Comparison of ENCODE assay signal across 7 mouse cellular contexts in the genomic region with DNA sequence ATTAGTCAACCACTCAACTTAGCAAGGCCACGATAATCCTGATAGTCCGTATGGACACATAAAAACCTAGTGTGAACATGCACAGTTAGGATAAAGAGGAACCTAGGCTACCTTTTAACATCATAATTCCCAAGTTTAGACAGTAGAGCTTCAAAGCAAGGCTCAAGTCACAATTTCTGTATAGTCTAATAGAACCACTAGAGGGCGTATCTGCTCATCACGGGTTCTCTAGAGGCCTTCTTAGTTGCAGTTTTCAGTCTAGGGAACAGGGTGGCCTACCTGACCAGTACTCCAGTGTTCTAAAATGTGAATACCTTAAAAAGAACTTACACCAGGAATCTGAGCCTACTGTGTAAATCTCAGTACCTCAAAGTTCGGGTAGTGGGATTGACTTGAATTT. TPM values are rescaled to one million over a fixed set of nuclear protein-coding genes. Genes with fewer than 3 reads are reported as not detected.
DNase-seq lines count a peak whose midpoint lies in the region; TF ChIP-seq lines count a peak whose summit lies in the region.

No protein-coding gene starts in this region.

- no peak overlapping the region for H3K4me3 ChIP-seq in layer of hippocampus, adult 2 months
- no peak overlapping the region for H3K4me3 ChIP-seq in E14TG2a.4 (replicated peaks; ENCODE audit: low read length)

- H3K27me3 ChIP-seq in E14TG2a.4 (ENCODE audit: insufficient read depth, low read length), result no peaks in the 10 kb centered on the region

- no peak overlapping the region for H3K27ac ChIP-seq in layer of hippocampus, adult 2 months

- peaks cover 13% of the 10 kb centered on the region for H3K4me1 ChIP-seq in E14TG2a.4 (replicated peaks; ENCODE audit: low read depth, low read length)

- peak; percentile 26 to 34 for DNase-seq in layer of hippocampus, adult 2 months (ENCODE audit: low spot score in 2 of 2)
- DNase-seq in layer of hippocampus, postnatal 25 days (ENCODE audit: extremely low spot score in 1 of 2, low spot score in 1 of 2), result no peak
- peak; percentile 32 for DNase-seq in T-cell, adult 2 months (ENCODE audit: low spot score)
- peak; percentile 14 for DNase-seq in hindlimb bud, embryonic 11.5 days (ENCODE audit: extremely low spot score, low read depth, low spot score)
- peak; percentile 5 for DNase-seq in thymus, postnatal 25 days
- no peak for DNase-seq in urinary bladder, postnatal 14 days (ENCODE audit: low spot score)

- no peaks in the 10 kb centered on the region for H3K9me3 ChIP-seq in E14TG2a.4 (ENCODE audit: low read length)

- peak; percentile 90 for TF ChIP-seq CTCF in layer of hippocampus, adult 2 months (conservative IDR thresholded peaks at IDR 0.05)
- peak; percentile 51 for TF ChIP-seq CTCF in E14TG2a.4 (conservative IDR thresholded peaks at IDR 0.05; ENCODE audit: low read length)

- peaks cover 69% of the 10 kb centered on the region for H3K36me3 ChIP-seq in E14TG2a.4 (ENCODE audit: insufficient read depth, low read length)

RNA-seq across cellular contexts. Expression of a gene that starts 0.9 kb away (rescaled TPM):
- total RNA-seq in layer of hippocampus, adult 2 months (2021), result 1 to 10 TPM; 1.4 to 1.6 TPM
- total RNA-seq in layer of hippocampus, postnatal 25 days (2021), result under 1 TPM; 0.30 to 0.77 TPM

RNA-seq across cellular contexts. Expression of a gene that starts 7.9 kb away (rescaled TPM):
- total RNA-seq in layer of hippocampus, adult 2 months (2021), result 10 to 100 TPM; 45.1 to 50.5 TPM
- total RNA-seq in layer of hippocampus, postnatal 25 days (2021), result 10 to 100 TPM; 43.3 to 49.6 TPM

RNA-seq across cellular contexts. Expression of a gene that starts 12.4 kb away (rescaled TPM):
- not detected for total RNA-seq in layer of hippocampus, adult 2 months (2021)
- not detected for total RNA-seq in layer of hippocampus, postnatal 25 days (2021)

RNA-seq across cellular contexts. Expression of a gene that starts 19.5 kb away (rescaled TPM):
- total RNA-seq in layer of hippocampus, adult 2 months (2021), result not detected
- total RNA-seq in layer of hippocampus, postnatal 25 days (2021), result not detected

RNA-seq across cellular contexts. Expression of a gene that starts 55.1 kb away (rescaled TPM):
- total RNA-seq in layer of hippocampus, adult 2 months (2021), result 10 to 100 TPM; 25.2 to 25.8 TPM
- 10 to 100 TPM; 22.4 to 22.7 TPM for total RNA-seq in layer of hippocampus, postnatal 25 days (2021)

Comparison
In these comparisons a context has a peak if more than half of its experiments do, and no peak if none do; other contexts are left out.
1. DNase-seq: peak in layer of hippocampus, adult 2 months (2 of 2), T-cell, adult 2 months (single experiment), hindlimb bud, embryonic 11.5 days (single experiment) and thymus, postnatal 25 days (single experiment); none in layer of hippocampus, postnatal 25 days (0 of 2) and urinary bladder, postnatal 14 days (single experiment).